Mouse (Mus musculus): ENCODE measurements around the gene Dgkh. TPM values are rescaled to one million over a fixed set of nuclear protein-coding genes. Genes with fewer than 3 reads are reported as not detected.

Dgkh gene
- polyA plus RNA-seq, 1 experiment from 2014 or later: 3.1 TPM

DNA sequence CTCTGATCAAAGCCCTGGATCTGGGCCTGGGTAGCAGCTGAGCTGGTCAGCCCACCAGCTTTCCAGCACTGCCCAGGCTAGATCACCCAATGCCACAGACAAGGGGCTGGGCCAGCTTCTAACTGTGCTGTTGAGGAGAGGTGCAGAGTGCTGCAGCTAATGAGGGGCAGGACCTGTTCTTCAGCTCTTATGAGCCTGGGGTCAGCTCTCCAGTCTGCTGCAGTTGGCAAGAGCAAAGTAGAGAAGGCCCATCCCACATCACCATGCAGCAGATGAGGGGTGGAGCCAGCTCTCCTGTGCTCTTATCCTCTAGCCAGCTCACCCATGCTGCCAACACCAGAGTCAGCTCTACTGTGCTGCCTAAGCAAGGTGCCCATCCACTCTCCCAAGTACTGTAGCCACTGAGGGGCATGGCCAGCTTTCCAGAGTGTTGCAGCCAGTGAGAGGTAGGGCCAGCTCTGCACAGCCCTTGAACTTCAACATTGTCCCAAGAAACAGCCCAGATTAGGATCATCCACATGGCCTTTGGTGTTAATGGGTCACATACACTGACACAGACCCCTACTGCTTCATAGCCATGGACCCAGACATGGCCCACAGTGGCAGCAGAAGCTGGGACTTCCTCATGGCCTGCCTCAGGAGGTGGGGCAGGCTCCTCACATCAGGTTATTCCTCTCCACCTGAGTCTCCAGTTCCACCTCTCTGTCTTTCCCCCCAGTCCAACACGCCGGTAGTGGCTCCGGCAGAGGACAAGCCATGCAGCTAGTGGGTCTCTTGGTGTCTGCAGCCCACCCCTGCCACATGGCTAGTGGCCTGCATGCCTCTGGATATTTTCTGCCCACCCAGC, 206.7 kb downstream of the Dgkh start:
- Histone ChIP-seq H3K36me3 (replicated peaks) (no peaks in the 10 kb centered on the region), H3K27ac (no peak overlapping the region), H3K9ac (no peak overlapping the region), H3K4me1 (peaks cover 9% of the 10 kb centered on the region), H3K27me3 (replicated peaks) (no peaks in the 10 kb centered on the region), H3K9me3 (no peaks in the 10 kb centered on the region), H3K4me2 (no peak overlapping the region), H3K4me3 (no peak overlapping the region)
- 99% methylated on average over 3 of the region's 3 CpGs for WGBS
- peak; percentile 45; the same call in 1 of the 2 replicates for ATAC-seq (replicated peaks)

DNA sequence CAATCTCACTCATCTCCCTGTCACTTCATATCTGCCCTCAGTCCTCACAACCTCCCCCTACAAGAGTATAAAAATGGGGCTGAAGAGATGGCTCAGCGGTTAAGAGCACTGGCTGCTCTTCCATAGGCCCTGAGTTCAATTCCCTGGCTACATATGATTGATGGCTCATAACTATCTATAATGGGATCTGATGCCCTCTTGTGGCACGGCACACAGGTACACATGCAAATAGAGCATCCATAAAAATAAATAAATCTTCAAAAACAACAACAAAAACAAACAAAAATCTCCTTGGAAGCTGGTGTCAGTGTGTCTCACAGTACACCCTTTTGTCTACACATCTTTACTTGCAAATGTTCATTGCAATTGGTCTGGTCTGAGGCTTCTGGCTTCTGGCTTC, 207.5 kb downstream of the Dgkh start:
- Histone ChIP-seq H3K9ac (no peak overlapping the region), H3K27ac (no peak overlapping the region), H3K36me3 (replicated peaks) (no peaks in the 10 kb centered on the region; the same call in 1 of the 2 replicates), H3K4me3 (no peak overlapping the region), H3K4me2 (no peak overlapping the region), H3K9me3 (no peaks in the 10 kb centered on the region), H3K4me1 (peaks cover 9% of the 10 kb centered on the region), H3K27me3 (replicated peaks) (no peaks in the 10 kb centered on the region)
- ATAC-seq (replicated peaks): no peak
- 94% methylated on average over 2 of the region's 2 CpGs for WGBS

DNA sequence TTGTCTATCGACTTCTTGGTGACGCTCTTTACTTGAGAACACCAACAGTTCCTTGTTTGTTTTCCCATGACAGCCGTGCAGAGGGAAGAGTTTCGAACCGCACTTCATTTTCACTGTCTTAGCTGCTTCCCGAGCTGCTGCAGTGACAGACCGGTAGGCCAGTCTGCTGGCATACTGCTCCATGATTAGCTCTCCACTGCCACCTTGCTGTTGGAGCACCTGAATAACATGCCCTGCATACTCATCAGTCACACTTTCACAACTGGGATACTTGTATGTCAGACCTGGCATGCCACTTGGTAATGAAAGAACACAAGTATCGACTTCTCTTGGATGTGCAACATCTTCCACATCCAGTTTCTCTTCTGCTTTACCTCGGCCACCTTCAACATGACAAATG, 221.9 kb downstream of the Dgkh start:
- no peaks in the 10 kb centered on the region for H3K9me3 ChIP-seq
- no peak for ATAC-seq (replicated peaks)
- peaks cover 42% of the 10 kb centered on the region for H3K36me3 ChIP-seq (replicated peaks)
- 77% methylated on average over 9 of the region's 9 CpGs for WGBS
- H3K4me1 ChIP-seq: no peaks in the 10 kb centered on the region
- no peak overlapping the region for H3K4me3 ChIP-seq
- H3K4me2 ChIP-seq: no peak overlapping the region
- H3K27me3 ChIP-seq (replicated peaks): no peaks in the 10 kb centered on the region
- no peak overlapping the region for H3K27ac ChIP-seq
- no peak overlapping the region for H3K9ac ChIP-seq

DNA sequence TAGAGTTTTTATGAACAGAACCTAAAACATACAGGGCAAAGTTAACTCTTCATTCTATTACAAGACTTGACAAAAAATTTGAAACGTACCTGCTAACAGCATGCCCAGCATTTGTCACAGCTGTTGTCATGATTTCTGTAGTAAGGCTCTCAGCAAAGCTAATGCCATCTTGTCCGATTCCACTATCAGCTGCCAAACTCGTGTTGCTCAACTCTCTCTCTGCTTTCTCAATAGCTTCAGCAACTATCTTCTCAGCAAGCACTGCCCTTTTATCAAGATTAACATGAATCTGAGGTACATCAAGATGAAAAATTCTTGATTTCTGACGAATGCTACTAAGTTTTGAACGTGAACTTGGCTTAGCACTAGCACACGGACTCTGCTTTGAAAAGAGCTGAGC, 222.8 kb downstream of the Dgkh start:
- H3K27me3 ChIP-seq (replicated peaks): no peaks in the 10 kb centered on the region
- no peak overlapping the region for H3K9ac ChIP-seq
- H3K4me1 ChIP-seq: no peaks in the 10 kb centered on the region
- no peak overlapping the region for H3K27ac ChIP-seq
- WGBS: 93% methylated on average over 6 of the region's 6 CpGs
- H3K9me3 ChIP-seq: no peaks in the 10 kb centered on the region
- H3K4me2 ChIP-seq: no peak overlapping the region
- H3K4me3 ChIP-seq: no peak overlapping the region
- ATAC-seq (replicated peaks): no peak
- peaks cover 41% of the 10 kb centered on the region for H3K36me3 ChIP-seq (replicated peaks)

Other genes with a start within 250 kb of the Dgkh start
- 38.8 and 43.5 TPM in 2 replicates for gene Akap11, start 196.0 kb downstream of the Dgkh start, polyA plus RNA-seq (2015; fragmentation: Nextera tagmentation; extraction: Ambion mirVana)
- gene Vwa8, start 116.3 kb upstream of the Dgkh start, polyA plus RNA-seq (2015; fragmentation: Nextera tagmentation; extraction: Ambion mirVana): 6.7 TPM in 2 replicates

All from midbrain, embryonic 15.5 days (tissue).